Mouse (Mus musculus): ENCODE results near the gene Prkcq.

DNA sequence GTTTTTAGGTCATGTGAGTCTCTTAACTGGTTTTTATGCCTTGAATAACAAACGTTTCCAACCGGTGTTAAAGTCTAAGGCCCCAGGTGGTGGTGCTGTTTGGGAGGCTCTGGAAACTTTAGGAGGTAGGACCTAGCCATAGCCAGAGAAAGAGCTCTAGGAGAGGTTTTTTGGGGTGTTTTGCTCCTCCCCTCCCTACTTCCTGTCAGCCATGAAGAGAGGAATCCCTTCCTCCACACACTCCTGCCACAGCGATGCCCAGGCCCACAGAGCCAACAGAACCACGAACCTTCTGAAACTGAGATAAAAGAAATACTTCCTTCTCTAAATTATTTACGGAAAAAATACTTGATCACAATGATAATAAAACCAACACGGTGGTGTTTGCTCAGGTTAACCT is 36.2 kb upstream of the Prkcq start:
- TF ChIP-seq CTCF (conservative IDR thresholded peaks at IDR 0.05; ENCODE audit: low read length) (no peak), POU5F1 (IDR thresholded peaks at IDR 0.05; ENCODE audit: borderline replicate concordance, low read length) (no peak)
